12 mouse cellular contexts compared by ENCODE assay signal in genomic region chr2:156783349-156783728, GRCm38 (mm10). TPM values are rescaled to one million over a fixed set of nuclear protein-coding genes. Genes with fewer than 3 reads are reported as not detected.
DNase-seq lines count a peak whose midpoint lies in the region; ATAC-seq and TF ChIP-seq lines count a peak whose summit lies in the region.
"Had no signal": no experiment of that assay in that cellular context is flagged by ENCODE, and none has a peak within 500 bp of the region (broad histone marks: within the 10 kb centered on the region; RNA-seq: fewer than 3 reads in every experiment).

No protein-coding gene starts in this region.

- no peak overlapping the region for H3K9ac ChIP-seq in heart, embryonic 14.5 days (ENCODE audit: low read length)
- no peak overlapping the region for H3K9ac ChIP-seq in liver, postnatal 0 days (replicated peaks)
- H3K9ac ChIP-seq: embryonic facial prominence, embryonic 15.5 days had no signal

- peak overlapping the region; percentile 7; the same call in 1 of the 2 replicates for H3K4me2 ChIP-seq in heart, embryonic 14.5 days (ENCODE audit: low read length)
- H3K4me2 ChIP-seq in liver, postnatal 0 days (ENCODE audit: low read depth, low read length), result 0 out of 2 replicates have a peak overlapping the region, but pooled peaks have one; percentile 9
- H3K4me2 ChIP-seq: embryonic facial prominence, embryonic 15.5 days had no signal

- peak overlapping the region; percentile 17 to 52; a peak in 3 of 4 replicates for H3K27ac ChIP-seq in heart, embryonic 14.5 days (replicated peaks in 1 of 2; ENCODE audit: control insufficient read depth in 1 of 2, insufficient read depth in 1 of 2, low read depth in 2 of 2, low read length in 2 of 2)
- H3K27ac ChIP-seq in liver, postnatal 0 days (ENCODE audit: low read depth), result peak overlapping the region; percentile 71
- H3K27ac ChIP-seq in kidney, adult 2 months (ENCODE audit: insufficient read depth, low read depth, low read length), result no peak overlapping the region
- H3K27ac ChIP-seq: embryonic facial prominence, embryonic 15.5 days; kidney, postnatal 0 days; left cerebral cortex, adult 2 months had no signal

- H3K4me1 ChIP-seq in heart, embryonic 14.5 days (ENCODE audit: control insufficient read depth in 2 of 2, insufficient read depth in 2 of 2, low read length in 2 of 2), result peaks cover 23 to 38% of the 10 kb centered on the region in 2 experiments
- peaks cover 27% of the 10 kb centered on the region for H3K4me1 ChIP-seq in liver, postnatal 0 days (ENCODE audit: insufficient read depth)
- no peaks in the 10 kb centered on the region for H3K4me1 ChIP-seq in kidney, adult 2 months (ENCODE audit: control insufficient read depth, insufficient read depth, low read length)

- no peaks in the 10 kb centered on the region for H3K27me3 ChIP-seq in heart, embryonic 14.5 days (ENCODE audit: control insufficient read depth, insufficient read depth, low read length)
- H3K27me3 ChIP-seq in liver, postnatal 0 days (ENCODE audit: insufficient read depth, low read length), result no peaks in the 10 kb centered on the region
- H3K27me3 ChIP-seq in kidney, adult 2 months (replicated peaks; ENCODE audit: control insufficient read depth, insufficient read depth, low read length), result no peaks in the 10 kb centered on the region
- H3K27me3 ChIP-seq: embryonic facial prominence, embryonic 15.5 days had no signal

- TF ChIP-seq POLR2A in kidney, adult 2 months (IDR thresholded peaks at IDR 0.05; ENCODE audit: low read depth, low read length), result no peak

- H3K4me3 ChIP-seq in heart, embryonic 14.5 days (ENCODE audit: control insufficient read depth in 1 of 2, insufficient read depth in 1 of 2, low read depth in 1 of 2, low read length in 2 of 2), result no peak overlapping the region
- no peak overlapping the region for H3K4me3 ChIP-seq in liver, postnatal 0 days (ENCODE audit: low read depth, low read length)
- H3K4me3 ChIP-seq in kidney, adult 2 months (ENCODE audit: insufficient read depth, low read depth, low read length), result no peak overlapping the region
- H3K4me3 ChIP-seq: embryonic facial prominence, embryonic 15.5 days; left cerebral cortex, adult 2 months had no signal

- no peaks in the 10 kb centered on the region for H3K9me3 ChIP-seq in heart, embryonic 14.5 days (ENCODE audit: control insufficient read depth, low read length)
- no peaks in the 10 kb centered on the region for H3K9me3 ChIP-seq in liver, postnatal 0 days (ENCODE audit: low read length)
- H3K9me3 ChIP-seq: embryonic facial prominence, embryonic 15.5 days had no signal

- peak; percentile 27 to 36 for DNase-seq in spleen, postnatal 36 days (ENCODE audit: low spot score in 2 of 2)
- no peak for DNase-seq in spleen, adult 18-20 months
- peak; percentile 45 for DNase-seq in liver, postnatal 0 days
- no peak for DNase-seq in kidney, adult 8-10 months
- DNase-seq in kidney, adult 2 months, result no peak
- DNase-seq: cerebellum, adult 9-10 months; lung, postnatal 14 days had no signal

- no peak for TF ChIP-seq CTCF in liver, postnatal 0 days (IDR thresholded peaks at IDR 0.05; ENCODE audit: low read depth)
- TF ChIP-seq CTCF in kidney, adult 2 months (conservative IDR thresholded peaks at IDR 0.05; ENCODE audit: insufficient read depth, insufficient read length, low read depth, low read length), result no peak

- TF ChIP-seq EP300 in liver, postnatal 0 days (IDR thresholded peaks at IDR 0.05; ENCODE audit: low read depth), result peak; percentile 91

- peaks cover 34% of the 10 kb centered on the region for H3K36me3 ChIP-seq in heart, embryonic 14.5 days (ENCODE audit: control insufficient read depth, insufficient read depth, low read length)
- H3K36me3 ChIP-seq in liver, postnatal 0 days (replicated peaks; ENCODE audit: insufficient read depth, low read length), result no peaks in the 10 kb centered on the region
- no peaks in the 10 kb centered on the region for H3K36me3 ChIP-seq in kidney, adult 2 months (ENCODE audit: control insufficient read depth, insufficient read depth, low read length)
- H3K36me3 ChIP-seq: embryonic facial prominence, embryonic 15.5 days had no signal

- 15% methylated on average over 9 of the region's 9 CpGs for WGBS in heart, embryonic 14.5 days
- 22% methylated on average over 9 of the region's 9 CpGs for WGBS in liver, postnatal 0 days (ENCODE audit: insufficient replicate concordance)
- 74% methylated on average over 9 of the region's 9 CpGs for WGBS in kidney, adult 2 months

- ATAC-seq in heart, embryonic 14.5 days (ENCODE audit: insufficient number of reproducible peaks, insufficient read depth, low FRiP score, low read depth), result no peak
- peak; percentile 84 for ATAC-seq in liver, postnatal 0 days
- ATAC-seq in frontal cortex, adult (ENCODE audit: low TSS enrichment), result no peak

RNA-seq across cellular contexts. Expression of gene Myl9, which starts 8.1 kb away (rescaled TPM):
- polyA plus RNA-seq in heart, embryonic 14.5 days (2014; fragmentation: Nextera tagmentation; extraction: Ambion mirVana), result 2,013 and 2,167 TPM in 2 replicates
- 50.4 and 51.2 TPM in 2 replicates for polyA plus RNA-seq in liver, postnatal 0 days (2015; fragmentation: Nextera tagmentation; extraction: Ambion mirVana)
- polyA plus RNA-seq in kidney, adult 2 months (2012; rRNA removed), result 155 and 157 TPM in 2 replicates

RNA-seq across cellular contexts. Expression of gene Tgif2, which starts 56.5 kb away (rescaled TPM):
- 34.0 and 36.2 TPM in 2 replicates for polyA plus RNA-seq in heart, embryonic 14.5 days (2014; fragmentation: Nextera tagmentation; extraction: Ambion mirVana)
- polyA plus RNA-seq in liver, postnatal 0 days (2015; fragmentation: Nextera tagmentation; extraction: Ambion mirVana), result 4.9 and 5.1 TPM in 2 replicates
- polyA plus RNA-seq in kidney, adult 2 months (2012; rRNA removed), result 3.8 and 4.6 TPM in 2 replicates

Comparison
In these comparisons a context has a peak if more than half of its experiments do, and no peak if none do; other contexts are left out.
1. DNase-seq: peak in spleen, postnatal 36 days (2 of 2) and liver, postnatal 0 days (single experiment); none in spleen, adult 18-20 months (0 of 2), kidney, adult 8-10 months (0 of 2) and kidney, adult 2 months (single experiment).
2. RNA of gene Myl9, which starts 8.1 kb away (polyA plus RNA-seq): 2,013 to 2,167 TPM in heart, embryonic 14.5 days; 155 to 157 TPM in kidney, adult 2 months and 50.4 to 51.2 TPM in liver, postnatal 0 days; every median in the first group is over 10 times any median in the second.